Mouse (Mus musculus): ENCODE data around the gene Vmn1r41. TPM values are rescaled to one million over a fixed set of nuclear protein-coding genes. Genes with fewer than 3 reads are reported as not detected.

Vmn1r41 gene
- total RNA-seq (2023), result not detected

GRCm38 (mm10) chr6:89740466-89740865 lies at the start of gene Vmn1r41:
Gene Vmn1r41 (plus strand): TSS chr6:89740766.

DNA sequence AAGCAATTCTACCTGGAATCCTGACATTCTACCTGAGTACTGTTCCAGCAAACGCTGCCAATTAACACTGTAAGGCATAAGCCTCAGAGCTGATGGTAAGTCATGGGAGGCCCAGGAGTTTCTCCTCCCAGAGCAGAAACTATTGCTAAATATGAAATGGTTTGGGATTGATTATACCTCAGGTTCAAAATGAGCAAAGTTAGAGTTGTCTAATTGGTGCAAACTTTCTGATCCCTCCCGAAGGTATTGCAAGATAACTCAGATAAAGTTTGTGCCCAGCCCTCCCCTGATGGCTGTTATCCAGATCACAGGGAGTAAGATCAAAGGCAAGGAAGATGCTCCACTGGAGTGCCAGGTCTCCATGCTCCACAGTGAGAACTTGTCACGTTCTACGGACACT lies 33.3 kb upstream of the Vmn1r41 start, which contains the start of gene Vmn1r40:
TSS of gene Vmn1r40 (plus strand) at position 301 of the 400 bp plus-strand sequence.

Other genes starting within 250 kb of the Vmn1r41 start
- gene Chchd6, start 145.1 kb upstream of the Vmn1r41 start, total RNA-seq (2023), result 1 to 10 TPM; 3.8 to 4.9 TPM
- under 1 TPM; 0.73 to 0.87 TPM for gene Txnrd3, start 96.8 kb upstream of the Vmn1r41 start, total RNA-seq (2023)
- gene Vmn1r40, start 33.2 kb upstream of the Vmn1r41 start, total RNA-seq (2023), result not detected
- not detected for gene Vmn1r42, start 135.6 kb downstream of the Vmn1r41 start, total RNA-seq (2023)
- not detected for gene Vmn1r43, start 135.6 kb downstream of the Vmn1r41 start, total RNA-seq (2023)
- gene Vmn1r44, start 142.9 kb downstream of the Vmn1r41 start, total RNA-seq (2023), result not detected
- gene Vmn1r45, start 199.8 kb downstream of the Vmn1r41 start, total RNA-seq (2023), result not detected
- not detected for gene Vmn1r46, start 228.5 kb downstream of the Vmn1r41 start, total RNA-seq (2023)

Measured in neutrophil, adult 59 days (primary cell).